Mouse (Mus musculus): ENCODE data around the gene Vav3. TPM values are rescaled to one million over a fixed set of nuclear protein-coding genes. Genes with fewer than 3 reads are reported as not detected.

Vav3 gene
- polyA plus RNA-seq, 1 experiment from 2014 or later: 8.1 TPM

GRCm38 (mm10) chr3:109640796-109641195 lies 300.3 kb downstream of the Vav3 start:
- DNase-seq (ENCODE audit: low read depth, low spot score) (peak; percentile 35), ATAC-seq (no peak)
- in situ Hi-C loops (cut with MboI; ENCODE audit: low pct_unique_long_range_greater_than_20kb): no loop called here
- no peak for TF ChIP-seq CTCF (IDR thresholded peaks at IDR 0.05)
- POLR2A ChIA-PET: interaction anchor here (1.0 kb wide), 1 partner anchor 13 kb away, joined by 4 read pairs; no protein-coding TSS in a partner anchor
- CTCF ChIA-PET: interaction anchor here (0.7 to 1.2 kb wide), 3 partner anchors 18 to 485 kb away, joined by 3 read pairs; no protein-coding TSS in a partner anchor
- no peaks in the 10 kb centered on the region for H3K27me3 ChIP-seq

GRCm38 (mm10) chr3:109648242-109648641 lies 307.8 kb downstream of the Vav3 start:
- no peak for DNase-seq (ENCODE audit: low read depth, low spot score)
- POLR2A ChIA-PET: interaction anchor here (0.5 kb wide), 1 partner anchor 30 kb away, joined by 3 read pairs; no protein-coding TSS in a partner anchor
- in situ Hi-C loops (cut with MboI; ENCODE audit: low pct_unique_long_range_greater_than_20kb): no loop called here
- no peak for TF ChIP-seq CTCF (IDR thresholded peaks at IDR 0.05)
- no peak for ATAC-seq
- no peaks in the 10 kb centered on the region for H3K27me3 ChIP-seq
- CTCF ChIA-PET: interaction anchor here (0.6 to 1.6 kb wide), 4 partner anchors 10 to 107 kb away, joined by 3 to 6 read pairs (median 3); no protein-coding TSS in a partner anchor

GRCm38 (mm10) chr3:109651479-109651878 lies 311.0 kb downstream of the Vav3 start:
- CTCF ChIA-PET: interaction anchor here (0.8 to 2.9 kb wide), 7 partner anchors 8 to 31 kb away, joined by 3 to 13 read pairs (median 4); no protein-coding TSS in a partner anchor
- DNase-seq (ENCODE audit: low read depth, low spot score): peak; percentile 22
- POLR2A ChIA-PET: no interaction called here
- ATAC-seq: no peak
- in situ Hi-C loops (cut with MboI; ENCODE audit: low pct_unique_long_range_greater_than_20kb): no loop called here
- TF ChIP-seq CTCF (IDR thresholded peaks at IDR 0.05): no peak
- H3K27me3 ChIP-seq: no peaks in the 10 kb centered on the region

- CTCF ChIA-PET: interaction anchor here (2.6 kb wide), 1 partner anchor 10 kb away, joined by 13 read pairs; no protein-coding TSS in a partner anchor
- TF ChIP-seq CTCF (IDR thresholded peaks at IDR 0.05): no peak
- ATAC-seq (no peak), DNase-seq (ENCODE audit: low read depth, low spot score) (no peak)
- H3K27me3 ChIP-seq: no peaks in the 10 kb centered on the region
- POLR2A ChIA-PET: no interaction called here
- in situ Hi-C loops (cut with MboI; ENCODE audit: low pct_unique_long_range_greater_than_20kb): no loop called here
Measured at GRCm38 (mm10) chr3:109652860-109653631, 312.6 kb downstream of the Vav3 start.

GRCm38 (mm10) chr3:109654386-109654785 lies 313.9 kb downstream of the Vav3 start:
- ATAC-seq (no peak), DNase-seq (ENCODE audit: low read depth, low spot score) (no peak)
- in situ Hi-C loops (cut with MboI; ENCODE audit: low pct_unique_long_range_greater_than_20kb): no loop called here
- H3K27me3 ChIP-seq: no peaks in the 10 kb centered on the region
- TF ChIP-seq CTCF (IDR thresholded peaks at IDR 0.05): no peak
- ChIA-PET CTCF (interaction anchor here (0.7 to 0.9 kb wide), 2 partner anchors 8 to 33 kb away, joined by 3 read pairs; no protein-coding TSS in a partner anchor), POLR2A (interaction anchor here (0.7 kb wide), 1 partner anchor 86 kb away, joined by 4 read pairs; no protein-coding TSS in a partner anchor)

- CTCF ChIA-PET: interaction anchor here (1.0 to 2.8 kb wide), 6 partner anchors 9 to 68 kb away, joined by 3 to 15 read pairs (median 4); no protein-coding TSS in a partner anchor
- in situ Hi-C loops (cut with MboI; ENCODE audit: low pct_unique_long_range_greater_than_20kb): no loop called here
- H3K27me3 ChIP-seq: no peaks in the 10 kb centered on the region
- no peak for TF ChIP-seq CTCF (IDR thresholded peaks at IDR 0.05)
- no peak for DNase-seq (ENCODE audit: low read depth, low spot score)
- ATAC-seq: no peak
- POLR2A ChIA-PET: interaction anchor here (0.6 to 0.9 kb wide), 2 partner anchors 15 to 212 kb away, joined by 3 read pairs; no protein-coding TSS in a partner anchor
Measured at GRCm38 (mm10) chr3:109671716-109672115, 331.3 kb downstream of the Vav3 start.

- no peak for TF ChIP-seq CTCF (IDR thresholded peaks at IDR 0.05)
- no peaks in the 10 kb centered on the region for H3K27me3 ChIP-seq
- in situ Hi-C loops (cut with MboI; ENCODE audit: low pct_unique_long_range_greater_than_20kb): no loop called here
- ATAC-seq: no peak
- no peak for DNase-seq (ENCODE audit: low read depth, low spot score)
- ChIA-PET CTCF (interaction anchor here (1.1 to 2.8 kb wide), 4 partner anchors 8 to 69 kb away, joined by 3 to 15 read pairs (median 6); no protein-coding TSS in a partner anchor), POLR2A (interaction anchor here (0.6 to 0.9 kb wide), 3 partner anchors 9 to 13 kb away, joined by 3 to 5 read pairs (median 4); no protein-coding TSS in a partner anchor)
Measured at GRCm38 (mm10) chr3:109672925-109673324, 332.5 kb downstream of the Vav3 start.

- ChIA-PET CTCF (interaction anchor here (0.9 to 1.6 kb wide), 3 partner anchors 14 to 24 kb away, joined by 3 to 4 read pairs (median 3); no protein-coding TSS in a partner anchor), POLR2A (no interaction called here)
- no peak for TF ChIP-seq CTCF (IDR thresholded peaks at IDR 0.05)
- DNase-seq (ENCODE audit: low read depth, low spot score) (no peak), ATAC-seq (no peak)
- H3K27me3 ChIP-seq: no peaks in the 10 kb centered on the region
- in situ Hi-C loops (cut with MboI; ENCODE audit: low pct_unique_long_range_greater_than_20kb): no loop called here
Measured at GRCm38 (mm10) chr3:109680281-109680680, 339.8 kb downstream of the Vav3 start.

GRCm38 (mm10) chr3:109681863-109682262 lies 341.4 kb downstream of the Vav3 start:
- no peaks in the 10 kb centered on the region for H3K27me3 ChIP-seq
- DNase-seq (ENCODE audit: low read depth, low spot score) (no peak), ATAC-seq (no peak)
- POLR2A ChIA-PET: interaction anchor here (0.8 kb wide), 1 partner anchor 9 kb away, joined by 4 read pairs; no protein-coding TSS in a partner anchor
- TF ChIP-seq CTCF (IDR thresholded peaks at IDR 0.05): no peak
- CTCF ChIA-PET: interaction anchor here (1.2 to 3.7 kb wide), 2 partner anchors 9 to 23 kb away, joined by 3 to 15 read pairs; no protein-coding TSS in a partner anchor
- in situ Hi-C loops (cut with MboI; ENCODE audit: low pct_unique_long_range_greater_than_20kb): no loop called here

GRCm38 (mm10) chr3:109683608-109684295 lies 343.3 kb downstream of the Vav3 start:
- POLR2A ChIA-PET: no interaction called here
- TF ChIP-seq CTCF (IDR thresholded peaks at IDR 0.05): no peak
- CTCF ChIA-PET: interaction anchor here (0.6 to 3.7 kb wide), 8 partner anchors 9 to 64 kb away, joined by 3 to 15 read pairs (median 4); no protein-coding TSS in a partner anchor
- ATAC-seq: no peak
- peak; percentile 38 for DNase-seq (ENCODE audit: low read depth, low spot score)
- H3K27me3 ChIP-seq: no peaks in the 10 kb centered on the region
- in situ Hi-C loops (cut with MboI; ENCODE audit: low pct_unique_long_range_greater_than_20kb): no loop called here
